In the genomic region with DNA sequence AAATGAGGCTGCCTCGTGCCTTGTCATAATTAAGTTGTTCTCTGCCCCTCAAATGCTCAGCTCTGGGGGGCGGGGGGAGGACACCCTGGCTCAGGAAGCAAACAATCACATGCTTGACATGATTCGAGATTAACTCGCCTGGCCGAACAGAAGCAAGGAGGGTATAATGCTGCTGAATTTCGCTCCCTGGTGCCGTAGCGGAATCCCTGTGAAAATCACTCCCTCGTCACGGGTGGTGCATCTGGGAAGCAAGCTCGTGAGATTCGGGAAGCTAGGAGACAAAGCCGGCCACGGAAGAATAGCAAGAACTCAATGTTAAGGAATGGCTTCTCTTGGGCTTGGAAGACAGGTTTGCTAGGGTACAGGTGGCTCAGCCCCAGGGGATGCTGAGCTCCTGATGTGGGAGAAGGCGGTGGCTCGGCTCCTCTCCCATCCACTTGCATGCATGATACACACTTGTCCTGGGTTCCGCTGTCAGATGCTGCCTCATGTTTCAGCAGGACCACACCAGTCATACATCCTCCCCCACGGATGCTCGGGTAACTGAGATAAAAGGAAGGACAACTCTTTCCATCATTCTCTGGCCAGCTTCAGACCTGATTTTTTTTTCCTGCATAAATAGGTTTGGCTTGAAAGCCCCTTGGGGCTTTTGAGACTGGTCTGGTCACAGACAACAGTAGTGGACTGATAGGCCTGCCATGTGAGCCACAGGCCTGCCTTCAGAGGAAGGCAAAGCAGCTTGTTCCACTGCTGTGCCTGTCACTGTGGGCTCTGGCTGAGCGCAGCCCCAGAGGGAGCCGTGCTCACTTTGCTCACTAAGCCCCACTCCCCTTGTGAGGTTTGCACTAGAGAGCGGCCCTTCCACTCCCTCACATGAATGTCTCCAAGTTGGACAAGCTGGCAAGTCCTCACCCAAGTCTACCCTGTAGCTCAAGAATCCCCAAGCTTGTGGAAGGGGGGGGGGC, we compare ENCODE assay signal across 12 mouse cellular contexts.
DNase-seq lines count a peak whose midpoint lies in the region; ATAC-seq and TF ChIP-seq lines count a peak whose summit lies in the region.
"Had no signal": no experiment of that assay in that cellular context is flagged by ENCODE, and none has a peak within 500 bp of the region (broad histone marks: within the 10 kb centered on the region; RNA-seq: fewer than 3 reads in every experiment).

No protein-coding gene starts in this region.

- H3K4me3 ChIP-seq in left cerebral cortex, adult 2 months, result no peak overlapping the region
- H3K4me3 ChIP-seq in forebrain, embryonic 16.5 days (replicated peaks; ENCODE audit: low read length), result no peak overlapping the region
- H3K4me3 ChIP-seq in midbrain, postnatal 0 days (ENCODE audit: low read depth, low read length), result no peak overlapping the region
- H3K4me3 ChIP-seq: heart, embryonic 15.5 days; myocyte had no signal

- no peaks in the 10 kb centered on the region for H3K9me3 ChIP-seq in forebrain, embryonic 16.5 days (ENCODE audit: control insufficient read depth, low read length)
- H3K9me3 ChIP-seq in midbrain, postnatal 0 days (ENCODE audit: low read length), result no peaks in the 10 kb centered on the region
- H3K9me3 ChIP-seq: heart, embryonic 15.5 days had no signal

- WGBS in forebrain, embryonic 16.5 days, result 28% methylated on average over 22 of the region's 22 CpGs
- WGBS in midbrain, postnatal 0 days, result 23% methylated on average over 22 of the region's 22 CpGs

- H3K36me3 ChIP-seq in forebrain, embryonic 16.5 days (ENCODE audit: control insufficient read depth, insufficient read depth), result no peaks in the 10 kb centered on the region
- H3K36me3 ChIP-seq in midbrain, postnatal 0 days (ENCODE audit: insufficient read depth, low read length), result no peaks in the 10 kb centered on the region
- H3K36me3 ChIP-seq: heart, embryonic 15.5 days had no signal

- peak; percentile 39 for ATAC-seq in forebrain, embryonic 16.5 days
- 0 out of 2 replicates have a peak, but pooled peaks have one; percentile 26 for ATAC-seq in midbrain, postnatal 0 days (ENCODE audit: low FRiP score)
- no peak for ATAC-seq in activated CD4-positive, CD25-positive, alpha-beta regulatory T cell, adult 4 months

- H3K4me1 ChIP-seq in forebrain, embryonic 16.5 days (replicated peaks; ENCODE audit: control insufficient read depth, insufficient read depth, low read length), result peaks cover 8% of the 10 kb centered on the region
- no peaks in the 10 kb centered on the region; the same call in 1 of the 2 replicates for H3K4me1 ChIP-seq in midbrain, postnatal 0 days (ENCODE audit: insufficient read depth, low read length)

- DNase-seq in left cerebral cortex, adult 2 months (ENCODE audit: extremely low spot score in 1 of 2, low spot score in 2 of 2), result peak; percentile 7 to 15
- no peak for DNase-seq in left cerebral cortex, postnatal 36 days (ENCODE audit: low spot score in 2 of 2)
- DNase-seq in cerebellum, postnatal 25 days, result peak; percentile 47 to 51
- DNase-seq in midbrain, postnatal 0 days (ENCODE audit: low spot score), result peak; percentile 31
- no peak for DNase-seq in adrenal gland, postnatal 36 days
- DNase-seq: kidney, postnatal 14 days; lung, embryonic 14.5 days; right cerebral cortex, postnatal 14 days had no signal

- peak overlapping the region; percentile 10 for H3K9ac ChIP-seq in forebrain, embryonic 16.5 days (replicated peaks; ENCODE audit: low read depth, low read length)
- H3K9ac ChIP-seq in midbrain, postnatal 0 days (replicated peaks; ENCODE audit: low read length, poor library complexity, severe bottlenecking), result no peak overlapping the region
- H3K9ac ChIP-seq: heart, embryonic 15.5 days; lung, embryonic 14.5 days had no signal

- intact Hi-C loops in left cerebral cortex, adult 2 months (cut with DNase I), result no loop called here
- intact Hi-C loops in left cerebral cortex, postnatal 36 days (cut with DNase I), result loop anchor here (10.0 kb wide), 1 partner anchor 447 kb away; no protein-coding TSS in a partner anchor

- H3K27ac ChIP-seq in left cerebral cortex, adult 2 months, result no peak overlapping the region
- H3K27ac ChIP-seq in forebrain, embryonic 16.5 days (ENCODE audit: low read length), result no peak overlapping the region
- no peak overlapping the region for H3K27ac ChIP-seq in midbrain, postnatal 0 days (ENCODE audit: low read depth, low read length)
- H3K27ac ChIP-seq: heart, embryonic 15.5 days had no signal

- H3K4me2 ChIP-seq in forebrain, embryonic 16.5 days (ENCODE audit: low read length), result peak overlapping the region; percentile 18; the same call in 1 of the 2 replicates
- peak overlapping the region; percentile 34 for H3K4me2 ChIP-seq in midbrain, postnatal 0 days (ENCODE audit: low read depth, low read length, poor library complexity, severe bottlenecking)
- H3K4me2 ChIP-seq: heart, embryonic 15.5 days; lung, embryonic 14.5 days had no signal

- TF ChIP-seq CTCF in left cerebral cortex, adult 2 months (IDR thresholded peaks at IDR 0.05), result no peak
- TF ChIP-seq CTCF in midbrain, postnatal 0 days (IDR thresholded peaks at IDR 0.05), result no peak

- no peaks in the 10 kb centered on the region for H3K27me3 ChIP-seq in forebrain, embryonic 16.5 days (replicated peaks; ENCODE audit: control insufficient read depth, insufficient read depth, low read length)
- no peaks in the 10 kb centered on the region for H3K27me3 ChIP-seq in midbrain, postnatal 0 days (ENCODE audit: insufficient read depth, low read length)
- H3K27me3 ChIP-seq: heart, embryonic 15.5 days had no signal

Comparison
In these comparisons a context has a peak if more than half of its experiments do, and no peak if none do; other contexts are left out.
1. DNase-seq: peak in left cerebral cortex, adult 2 months (2 of 2), cerebellum, postnatal 25 days (2 of 2) and midbrain, postnatal 0 days (single experiment); none in left cerebral cortex, postnatal 36 days (0 of 2) and adrenal gland, postnatal 36 days (0 of 2).